Mouse (Mus musculus) kidney, postnatal 0 days (tissue): ENCODE measurements at regions not wholly inside any gene's neighbourhood (a gene's known extent, or its start where the extent isn't known, plus 50 kb on each side); places are given as distances from the start of the nearest gene placed in this dataset.
A peak's percentile ranks its signal among the peaks of the same experiment; 100 is the strongest.

Experiments
- ATAC-seq: fragments of 200-750 bp; cut with Nextera tagmentation; replicated peaks from 2 replicates; pipeline ENCODE4 v1.8.0; 2017; ENCODE audit warnings: low read depth, moderate number of reproducible peaks, moderate TSS enrichment, moderate library complexity; ENCODE audit not compliant: low FRiP score
- DNase-seq: peaks from one replicate; pipeline ENCODE4 v3.0.0-alpha.2; 2016; ENCODE audit warnings: low spot score
- H3K27ac ChIP-seq: fragments of 300-500 bp; sonication (generic); 2 replicates; pipeline ENCODE4 v1.5.1; 2014; ENCODE audit warnings: mild to moderate bottlenecking
- H3K27me3 ChIP-seq: fragments of 300-500 bp; sonication (generic); 2 replicates; pipeline ENCODE4 v1.6.1; 2014; ENCODE audit warnings: low read length, mixed read lengths; ENCODE audit not compliant: insufficient read depth
- H3K36me3 ChIP-seq: fragments of 300-500 bp; sonication (generic); 2 replicates; pipeline ENCODE4 v1.6.1; 2014; ENCODE audit warnings: low read length, mixed read lengths; ENCODE audit not compliant: insufficient read depth
- H3K4me1 ChIP-seq: fragments of 300-500 bp; sonication (generic); replicated peaks from 2 replicates; pipeline ENCODE4 v1.6.1; 2014; ENCODE audit warnings: antibody characterized with exemption, low read length, mixed read lengths; ENCODE audit not compliant: insufficient read depth
- H3K4me2 ChIP-seq: fragments of 300-500 bp; sonication (generic); 2 replicates; pipeline ENCODE4 v1.6.1; 2014; ENCODE audit warnings: mild to moderate bottlenecking, low read length, moderate library complexity, mixed read lengths
- H3K4me3 ChIP-seq: fragments of 300-500 bp; sonication (generic); replicated peaks from 2 replicates; pipeline ENCODE4 v1.5.1; 2014; ENCODE audit warnings: low read depth, low read length
- H3K9ac ChIP-seq: fragments of 300-500 bp; sonication (generic); 2 replicates; pipeline ENCODE4 v1.6.1; 2014; ENCODE audit warnings: low read depth, low read length
- H3K9me3 ChIP-seq: fragments of 300-500 bp; sonication (generic); replicated peaks from 2 replicates; pipeline ENCODE4 v1.6.1; 2016; ENCODE audit warnings: low read length, inconsistent platforms, mixed read lengths
- CTCF ChIP-seq: IDR thresholded peaks from 2 replicates; pipeline ENCODE4 v1.5.1; 2016; ENCODE audit warnings: antibody characterized with exemption, low read depth, mild to moderate bottlenecking, moderate library complexity
- WGBS: fragments of 180-500 bp; shearing (Covaris S2); extraction: QIAGEN DNeasy Blood & Tissue Kit; methylation state at CpG from one replicate; pipeline ENCODE4 v1.1.7; 2014; 5-methylcytosine and 5-hydroxymethylcytosine counted together

GRCm38 (mm10) chr1:125488915-125489730, 53.6 kb upstream of the Actr3 start:
- Histone ChIP-seq H3K27ac (peak overlapping the region; percentile 70), H3K4me3 (no peak overlapping the region), H3K4me1 (no peaks in the 10 kb centered on the region), H3K36me3 (no peaks in the 10 kb centered on the region), H3K27me3 (no peaks in the 10 kb centered on the region), H3K9me3 (no peaks in the 10 kb centered on the region), H3K9ac (no peak overlapping the region), H3K4me2 (no peak overlapping the region)
- no peak for TF ChIP-seq CTCF
- 41% methylated on average over 5 of the region's 5 CpGs for WGBS
- DNase-seq (peak; percentile 55), ATAC-seq (peak; percentile 82)

GRCm38 (mm10) chr1:125491014-125491413, 55.5 kb upstream of the Actr3 start:
- no peak for ATAC-seq
- no peak for TF ChIP-seq CTCF
- H3K4me2 ChIP-seq: no peak overlapping the region
- H3K27ac ChIP-seq: no peak overlapping the region
- DNase-seq: no peak
- no peaks in the 10 kb centered on the region for H3K27me3 ChIP-seq
- no peaks in the 10 kb centered on the region for H3K9me3 ChIP-seq
- no peaks in the 10 kb centered on the region for H3K4me1 ChIP-seq
- no peaks in the 10 kb centered on the region for H3K36me3 ChIP-seq
- no peak overlapping the region for H3K9ac ChIP-seq
- H3K4me3 ChIP-seq: no peak overlapping the region
- 89% methylated on average over 5 of the region's 5 CpGs for WGBS

DNA sequence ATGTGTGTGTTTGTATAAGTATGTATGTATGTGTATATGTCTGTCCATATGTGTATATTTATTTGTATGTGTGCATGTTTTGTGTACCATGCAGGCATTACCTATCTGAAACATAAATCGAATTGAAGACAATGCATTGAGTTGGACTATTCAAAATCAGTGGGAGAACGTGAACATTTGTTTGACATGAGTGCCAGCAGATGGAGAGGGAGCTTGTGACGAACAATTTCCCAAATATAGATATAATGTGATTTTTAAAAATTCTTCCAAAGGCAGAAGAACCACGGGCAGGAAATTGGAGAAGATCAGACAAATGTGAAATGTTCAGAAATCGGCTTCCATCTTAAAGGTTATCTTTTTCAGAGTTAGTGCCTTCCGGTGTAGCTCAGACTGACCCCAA, 59.1 kb upstream of the Actr3 start:
- H3K27ac ChIP-seq: no peak overlapping the region
- no peaks in the 10 kb centered on the region for H3K36me3 ChIP-seq
- H3K9me3 ChIP-seq: no peaks in the 10 kb centered on the region
- no peak for ATAC-seq
- no peak overlapping the region for H3K4me3 ChIP-seq
- H3K4me1 ChIP-seq: no peaks in the 10 kb centered on the region
- H3K9ac ChIP-seq: no peak overlapping the region
- H3K27me3 ChIP-seq: no peaks in the 10 kb centered on the region
- 90% methylated on average over 6 of the region's 6 CpGs for WGBS
- no peak for DNase-seq
- H3K4me2 ChIP-seq: no peak overlapping the region
- TF ChIP-seq CTCF: no peak

GRCm38 (mm10) chr1:125495320-125496083, 60.0 kb upstream of the Actr3 start:
- no peak overlapping the region for H3K4me3 ChIP-seq
- H3K9me3 ChIP-seq: no peaks in the 10 kb centered on the region
- no peak for DNase-seq
- no peak overlapping the region for H3K9ac ChIP-seq
- H3K27me3 ChIP-seq: no peaks in the 10 kb centered on the region
- no peak overlapping the region for H3K27ac ChIP-seq
- no peak for TF ChIP-seq CTCF
- no peak overlapping the region for H3K4me2 ChIP-seq
- no peaks in the 10 kb centered on the region for H3K36me3 ChIP-seq
- 91% methylated on average over 13 of the region's 13 CpGs for WGBS
- ATAC-seq: no peak
- no peaks in the 10 kb centered on the region for H3K4me1 ChIP-seq

GRCm38 (mm10) chr1:125497006-125497405, 61.5 kb upstream of the Actr3 start:
- Histone ChIP-seq H3K9me3 (no peaks in the 10 kb centered on the region), H3K36me3 (no peaks in the 10 kb centered on the region), H3K27ac (no peak overlapping the region), H3K27me3 (no peaks in the 10 kb centered on the region), H3K4me2 (no peak overlapping the region), H3K4me1 (no peaks in the 10 kb centered on the region), H3K9ac (no peak overlapping the region), H3K4me3 (no peak overlapping the region)
- no peak for TF ChIP-seq CTCF
- WGBS: 89% methylated on average over 9 of the region's 9 CpGs
- ATAC-seq: no peak
- DNase-seq: no peak

- no peak for DNase-seq
- no peak for ATAC-seq
Measured at GRCm38 (mm10) chr1:125501964-125502517, 58.4 kb upstream of the Slc35f5 start.

More at GRCm38 (mm10) chr1:125501964-125502517, 58.4 kb upstream of the Slc35f5 start:
- Histone ChIP-seq H3K9ac (no peak overlapping the region), H3K27ac (no peak overlapping the region), H3K4me1 (no peaks in the 10 kb centered on the region), H3K36me3 (no peaks in the 10 kb centered on the region), H3K4me3 (no peak overlapping the region), H3K4me2 (no peak overlapping the region), H3K27me3 (no peaks in the 10 kb centered on the region), H3K9me3 (no peaks in the 10 kb centered on the region)
- WGBS: 88% methylated on average over 4 of the region's 4 CpGs
- no peak for TF ChIP-seq CTCF
